Mouse (Mus musculus): ENCODE data around the gene 1700034J05Rik. TPM values are rescaled to one million over a fixed set of nuclear protein-coding genes. Genes with fewer than 3 reads are reported as not detected.

Gene 1700034J05Rik
- polyA plus RNA-seq, 2 experiments: 0.56 TPM; not detected in 1

- Histone ChIP-seq H3K27ac (replicated peaks; ENCODE audit: low read depth, low read length) (no peak overlapping the region), H3K4me2 (replicated peaks; ENCODE audit: low read depth, low read length, severe bottlenecking) (no peak overlapping the region), H3K4me1 (ENCODE audit: control insufficient read depth, insufficient read depth, low read length) (peaks cover 3% of the 10 kb centered on the region; the same call in 1 of the 2 replicates), H3K9ac (ENCODE audit: low read depth, low read length, severe bottlenecking) (no peak overlapping the region), H3K4me3 (replicated peaks; ENCODE audit: low read length) (no peak overlapping the region), H3K36me3 (ENCODE audit: control insufficient read depth, insufficient read depth, low read length) (0 out of 2 replicates have a peak, but pooled peaks cover 8% of the 10 kb centered on the region), H3K27me3 (ENCODE audit: control insufficient read depth, insufficient read depth, low read length) (no peaks in the 10 kb centered on the region), H3K9me3 (ENCODE audit: control insufficient read depth, low read length) (no peaks in the 10 kb centered on the region)
- ATAC-seq (ENCODE audit: low FRiP score, low read depth) (no peak), DNase-seq (ENCODE audit: low spot score) (no peak)
- TF ChIP-seq POLR2A (IDR thresholded peaks at IDR 0.05; ENCODE audit: borderline replicate concordance, extremely low read depth, insufficient read depth, insufficient read length): no peak
- 45% methylated on average over 1 of the region's 1 CpGs for WGBS
These were observed 18.5 kb upstream of the 1700034J05Rik start for GRCm38 (mm10) chr6:146972740-146973139.

GRCm38 (mm10) chr6:146972009-146972408 is 17.8 kb upstream of the 1700034J05Rik start:
- DNase-seq (ENCODE audit: low spot score) (no peak), ATAC-seq (ENCODE audit: low FRiP score, low read depth) (no peak)
- Histone ChIP-seq H3K9ac (ENCODE audit: low read depth, low read length, severe bottlenecking) (no peak overlapping the region), H3K9me3 (ENCODE audit: control insufficient read depth, low read length) (no peaks in the 10 kb centered on the region), H3K27me3 (ENCODE audit: control insufficient read depth, insufficient read depth, low read length) (no peaks in the 10 kb centered on the region), H3K4me3 (replicated peaks; ENCODE audit: low read length) (no peak overlapping the region), H3K4me1 (ENCODE audit: control insufficient read depth, insufficient read depth, low read length) (peaks cover 3% of the 10 kb centered on the region; the same call in 1 of the 2 replicates), H3K4me2 (replicated peaks; ENCODE audit: low read depth, low read length, severe bottlenecking) (no peak overlapping the region), H3K36me3 (ENCODE audit: control insufficient read depth, insufficient read depth, low read length) (0 out of 2 replicates have a peak, but pooled peaks cover 4% of the 10 kb centered on the region), H3K27ac (replicated peaks; ENCODE audit: low read depth, low read length) (no peak overlapping the region)
- no peak for TF ChIP-seq POLR2A (IDR thresholded peaks at IDR 0.05; ENCODE audit: borderline replicate concordance, extremely low read depth, insufficient read depth, insufficient read length)
- WGBS: 71% methylated on average over 6 of the region's 6 CpGs

- no peak for DNase-seq (ENCODE audit: low spot score)
- WGBS: 24% methylated on average over 3 of the region's 3 CpGs
- no peak overlapping the region for H3K4me3 ChIP-seq (replicated peaks; ENCODE audit: low read length)
- no peak overlapping the region for H3K9ac ChIP-seq (ENCODE audit: low read depth, low read length, severe bottlenecking)
- no peak for TF ChIP-seq POLR2A (IDR thresholded peaks at IDR 0.05; ENCODE audit: borderline replicate concordance, extremely low read depth, insufficient read depth, insufficient read length)
- H3K9me3 ChIP-seq (ENCODE audit: control insufficient read depth, low read length): no peaks in the 10 kb centered on the region
- no peak overlapping the region for H3K4me2 ChIP-seq (replicated peaks; ENCODE audit: low read depth, low read length, severe bottlenecking)
- H3K4me1 ChIP-seq (ENCODE audit: control insufficient read depth, insufficient read depth, low read length): peaks cover 5% of the 10 kb centered on the region; the same call in 1 of the 2 replicates
- no peak overlapping the region for H3K27ac ChIP-seq (replicated peaks; ENCODE audit: low read depth, low read length)
- no peaks in the 10 kb centered on the region for H3K36me3 ChIP-seq (ENCODE audit: control insufficient read depth, insufficient read depth, low read length)
- ATAC-seq (ENCODE audit: low FRiP score, low read depth): no peak
- no peaks in the 10 kb centered on the region for H3K27me3 ChIP-seq (ENCODE audit: control insufficient read depth, insufficient read depth, low read length)
These were observed 17.1 kb upstream of the 1700034J05Rik start for GRCm38 (mm10) chr6:146971366-146971765.

GRCm38 (mm10) chr6:146970811-146971210 is 16.6 kb upstream of the 1700034J05Rik start:
- DNase-seq (ENCODE audit: low spot score): no peak
- Histone ChIP-seq H3K4me2 (replicated peaks; ENCODE audit: low read depth, low read length, severe bottlenecking) (no peak overlapping the region), H3K4me3 (replicated peaks; ENCODE audit: low read length) (no peak overlapping the region), H3K27ac (replicated peaks; ENCODE audit: low read depth, low read length) (no peak overlapping the region), H3K4me1 (ENCODE audit: control insufficient read depth, insufficient read depth, low read length) (peaks cover 7% of the 10 kb centered on the region; the same call in 1 of the 2 replicates), H3K9me3 (ENCODE audit: control insufficient read depth, low read length) (no peaks in the 10 kb centered on the region), H3K9ac (ENCODE audit: low read depth, low read length, severe bottlenecking) (no peak overlapping the region), H3K27me3 (ENCODE audit: control insufficient read depth, insufficient read depth, low read length) (no peaks in the 10 kb centered on the region), H3K36me3 (ENCODE audit: control insufficient read depth, insufficient read depth, low read length) (no peaks in the 10 kb centered on the region)
- WGBS: 63% methylated on average over 3 of the region's 3 CpGs
- no peak for ATAC-seq (ENCODE audit: low FRiP score, low read depth)
- no peak for TF ChIP-seq POLR2A (IDR thresholded peaks at IDR 0.05; ENCODE audit: borderline replicate concordance, extremely low read depth, insufficient read depth, insufficient read length)

- Histone ChIP-seq H3K27ac (replicated peaks; ENCODE audit: low read depth, low read length) (no peak overlapping the region), H3K4me1 (ENCODE audit: control insufficient read depth, insufficient read depth, low read length) (peaks cover 7% of the 10 kb centered on the region; the same call in 1 of the 2 replicates), H3K9me3 (ENCODE audit: control insufficient read depth, low read length) (no peaks in the 10 kb centered on the region), H3K4me2 (replicated peaks; ENCODE audit: low read depth, low read length, severe bottlenecking) (no peak overlapping the region), H3K27me3 (ENCODE audit: control insufficient read depth, insufficient read depth, low read length) (no peaks in the 10 kb centered on the region), H3K36me3 (ENCODE audit: control insufficient read depth, insufficient read depth, low read length) (no peaks in the 10 kb centered on the region), H3K4me3 (replicated peaks; ENCODE audit: low read length) (no peak overlapping the region), H3K9ac (ENCODE audit: low read depth, low read length, severe bottlenecking) (no peak overlapping the region)
- 78% methylated on average over 6 of the region's 6 CpGs for WGBS
- ATAC-seq (ENCODE audit: low FRiP score, low read depth) (no peak), DNase-seq (ENCODE audit: low spot score) (no peak)
- TF ChIP-seq POLR2A (IDR thresholded peaks at IDR 0.05; ENCODE audit: borderline replicate concordance, extremely low read depth, insufficient read depth, insufficient read length): no peak
These were observed 13.6 kb upstream of the 1700034J05Rik start for GRCm38 (mm10) chr6:146967836-146968235.
